Mouse (Mus musculus) embryo, embryonic 10 days (tissue): Measurements from ENCODE around the gene C1rb.
"Not testable (repeated sequence)": the region's sequence is repeated elsewhere in the genome, so short reads cannot be mapped to it uniquely, and the experiment has no call there.

ENCODE experiments used
- DNase-seq: peaks from one replicate; pipeline ENCODE4 v3.0.0-alpha.2; 2015; ENCODE audit warnings: low spot score

Gene C1rb

GRCm38 (mm10) chr6:124593121-124593520, 23.0 kb downstream of the C1rb start:
- no peak for DNase-seq

- DNase-seq, result no peak
Measured at GRCm38 (mm10) chr6:124602031-124602430, 31.9 kb downstream of the C1rb start.

GRCm38 (mm10) chr6:124625612-124626011, 55.5 kb downstream of the C1rb start:
- no peak for DNase-seq

GRCm38 (mm10) chr6:124626184-124626583, 56.1 kb downstream of the C1rb start:
- not testable (repeated sequence) for DNase-seq

- DNase-seq, result no peak
Measured at GRCm38 (mm10) chr6:124630763-124631162, 60.7 kb downstream of the C1rb start.
